Mouse (Mus musculus): ENCODE data around the gene Kcnip3.

DNA sequence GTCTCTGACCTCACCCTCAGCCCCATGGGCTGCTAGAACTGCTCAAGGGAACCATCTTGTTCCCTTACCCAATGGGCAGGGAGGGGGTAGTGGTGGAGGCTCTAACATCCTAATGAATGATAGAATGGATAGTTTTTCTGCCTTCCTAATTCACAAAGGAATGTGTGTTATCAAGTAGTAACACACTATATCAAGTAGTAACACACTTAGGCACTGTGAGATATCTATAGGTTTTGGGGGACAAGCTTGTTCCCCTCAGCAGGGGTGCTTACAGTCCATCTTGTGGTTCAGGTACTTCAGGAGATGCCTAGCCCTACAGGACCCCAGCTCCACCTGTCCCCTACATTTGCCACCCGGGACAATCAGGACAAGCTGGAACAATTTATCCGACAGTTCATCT, 86.3 kb downstream of the Kcnip3 start:
- no peak for TF ChIP-seq CTCF (IDR thresholded peaks at IDR 0.05; ENCODE audit: low read depth, low read length)
- TF ChIP-seq POLR2A (IDR thresholded peaks at IDR 0.05; ENCODE audit: extremely low read depth, insufficient read depth, low read length): no peak
